Mouse (Mus musculus) layer of hippocampus, postnatal 14 days (tissue): ENCODE results near the gene Scyl1. TPM values are rescaled to one million over a fixed set of nuclear protein-coding genes. Genes with fewer than 3 reads are reported as not detected.

Experiments
- DNase-seq, 2 experiments: peaks; one replicate each; pipeline ENCODE4 v3.0.0; 2021 to 2022; ENCODE audit warnings: low spot score in 2 of 2, mixed read lengths in 1 of 2
- total RNA-seq, 2 experiments: library from RNA; stranded (reverse); gene quantifications; 2 replicates each; pipeline ENCODE4 v1.2.3; 2021

The Scyl1 gene
- total RNA-seq, 2 experiments from 2014 or later = 73.6 to 75.1 TPM

DNA sequence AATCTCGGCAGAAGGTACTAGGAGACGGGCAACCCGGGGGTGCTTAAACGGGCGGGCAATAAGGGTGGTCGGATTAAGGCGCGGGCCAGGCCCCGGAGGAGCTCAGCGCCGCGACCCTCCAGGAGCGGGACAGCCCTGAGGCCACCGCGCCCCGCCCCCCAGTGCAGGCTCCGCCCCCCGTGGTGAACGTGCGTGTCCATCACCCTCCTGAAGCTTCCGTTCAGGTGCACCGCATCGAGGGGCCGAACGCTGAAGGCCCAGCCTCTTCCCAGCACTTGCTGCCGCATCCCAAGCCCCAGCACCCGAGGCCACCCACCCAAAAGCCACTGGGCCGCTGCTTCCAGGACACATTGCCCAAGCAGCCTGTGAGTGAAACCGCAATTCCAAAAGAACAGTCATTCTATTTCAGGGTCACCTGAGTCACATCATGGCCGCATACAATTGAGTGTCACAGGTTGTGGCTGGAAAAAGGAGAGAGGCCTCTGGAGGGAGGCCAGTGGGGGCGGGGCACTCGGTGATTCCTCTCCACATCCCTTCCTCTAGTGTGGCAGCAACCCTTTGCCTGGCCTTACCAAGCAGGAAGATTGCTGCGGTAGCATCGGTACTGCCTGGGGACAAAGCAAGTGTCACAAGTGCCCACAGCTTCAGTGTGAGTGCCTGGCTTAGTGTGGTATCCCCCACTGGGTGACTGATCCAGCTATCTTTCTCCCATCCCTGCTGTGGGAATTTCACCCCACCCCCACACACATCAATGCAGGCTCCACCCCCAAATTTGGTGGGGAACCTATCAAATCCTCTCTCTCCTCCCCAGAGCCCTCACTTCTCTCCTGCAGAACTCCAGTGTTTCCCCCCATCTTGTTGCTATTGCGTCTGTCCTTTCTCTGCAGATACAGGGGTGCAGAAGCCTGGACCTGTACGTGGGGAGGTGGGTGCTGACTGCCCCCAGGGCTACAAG lies 25.2 kb downstream of the Scyl1 start:
- DNase-seq = no peak

DNA sequence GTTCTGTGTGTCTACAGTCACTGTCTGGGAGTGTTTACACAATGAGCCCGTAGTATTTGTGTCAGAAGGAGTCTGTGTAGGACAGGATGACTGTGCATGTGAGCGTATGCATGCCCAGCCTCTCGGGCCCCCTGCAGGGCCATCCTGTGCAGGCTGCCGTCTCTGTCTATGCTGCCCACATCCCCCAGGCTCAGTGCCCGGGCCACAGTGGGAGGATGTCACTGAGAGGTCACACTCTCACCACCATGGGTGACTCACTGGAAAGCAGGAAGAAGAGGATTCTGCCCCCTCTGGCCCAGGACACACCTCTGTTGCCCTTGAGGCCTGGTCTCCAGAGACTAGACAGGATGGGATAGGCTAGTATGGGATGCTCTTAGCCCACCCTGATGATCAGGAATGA lies 27.6 kb downstream of the Scyl1 start:
- DNase-seq = no peak

DNA sequence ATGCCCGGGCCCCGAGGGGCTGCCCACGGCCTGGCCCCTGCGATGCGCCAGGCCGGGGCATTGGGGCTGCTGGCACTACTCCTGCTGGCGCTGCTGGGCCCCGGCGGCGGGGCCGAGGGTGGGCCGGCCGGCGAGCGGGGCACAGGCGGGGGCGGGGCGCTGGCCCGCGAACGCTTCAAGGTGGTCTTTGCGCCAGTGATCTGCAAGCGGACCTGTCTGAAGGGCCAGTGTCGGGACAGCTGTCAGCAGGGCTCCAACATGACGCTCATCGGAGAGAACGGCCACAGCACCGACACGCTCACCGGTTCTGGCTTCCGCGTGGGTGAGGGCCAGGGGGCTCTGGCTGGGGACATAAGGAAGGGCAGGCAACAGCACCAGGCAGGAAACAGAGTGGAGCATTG lies 29.0 kb downstream of the Scyl1 start:
- no peak for DNase-seq

DNA sequence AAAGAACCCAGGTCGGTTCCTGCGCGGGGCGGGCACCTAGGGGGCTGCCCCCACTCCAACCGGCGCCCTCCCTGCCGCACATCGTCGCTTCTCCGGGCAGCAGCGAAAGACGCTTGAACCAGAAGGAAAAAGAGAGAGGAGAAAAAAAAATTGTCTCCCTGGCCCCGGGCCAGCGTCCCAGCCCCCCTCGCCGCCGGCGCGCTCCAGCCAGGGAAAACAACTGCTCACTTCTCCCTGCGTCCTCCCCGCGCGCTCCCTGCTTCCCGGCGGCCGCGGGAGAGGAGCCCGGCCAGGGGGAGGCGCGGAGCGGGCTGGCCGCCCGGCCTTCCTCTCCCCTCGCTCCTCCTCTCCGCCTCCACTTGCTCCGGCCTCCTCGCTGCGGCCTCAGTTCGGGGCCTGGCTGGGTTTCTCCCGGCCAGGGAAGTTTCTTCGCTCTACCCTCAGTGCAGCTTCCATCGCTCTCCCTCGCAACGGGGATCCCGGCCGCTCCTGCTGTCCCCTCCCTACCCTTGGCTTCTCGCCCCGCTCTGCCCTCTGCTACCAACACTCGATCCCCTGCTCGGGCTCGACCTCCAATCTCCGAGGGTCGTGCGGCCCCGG lies 29.5 kb downstream of the Scyl1 start:
- DNase-seq = peak; percentile 71 to 81

DNA sequence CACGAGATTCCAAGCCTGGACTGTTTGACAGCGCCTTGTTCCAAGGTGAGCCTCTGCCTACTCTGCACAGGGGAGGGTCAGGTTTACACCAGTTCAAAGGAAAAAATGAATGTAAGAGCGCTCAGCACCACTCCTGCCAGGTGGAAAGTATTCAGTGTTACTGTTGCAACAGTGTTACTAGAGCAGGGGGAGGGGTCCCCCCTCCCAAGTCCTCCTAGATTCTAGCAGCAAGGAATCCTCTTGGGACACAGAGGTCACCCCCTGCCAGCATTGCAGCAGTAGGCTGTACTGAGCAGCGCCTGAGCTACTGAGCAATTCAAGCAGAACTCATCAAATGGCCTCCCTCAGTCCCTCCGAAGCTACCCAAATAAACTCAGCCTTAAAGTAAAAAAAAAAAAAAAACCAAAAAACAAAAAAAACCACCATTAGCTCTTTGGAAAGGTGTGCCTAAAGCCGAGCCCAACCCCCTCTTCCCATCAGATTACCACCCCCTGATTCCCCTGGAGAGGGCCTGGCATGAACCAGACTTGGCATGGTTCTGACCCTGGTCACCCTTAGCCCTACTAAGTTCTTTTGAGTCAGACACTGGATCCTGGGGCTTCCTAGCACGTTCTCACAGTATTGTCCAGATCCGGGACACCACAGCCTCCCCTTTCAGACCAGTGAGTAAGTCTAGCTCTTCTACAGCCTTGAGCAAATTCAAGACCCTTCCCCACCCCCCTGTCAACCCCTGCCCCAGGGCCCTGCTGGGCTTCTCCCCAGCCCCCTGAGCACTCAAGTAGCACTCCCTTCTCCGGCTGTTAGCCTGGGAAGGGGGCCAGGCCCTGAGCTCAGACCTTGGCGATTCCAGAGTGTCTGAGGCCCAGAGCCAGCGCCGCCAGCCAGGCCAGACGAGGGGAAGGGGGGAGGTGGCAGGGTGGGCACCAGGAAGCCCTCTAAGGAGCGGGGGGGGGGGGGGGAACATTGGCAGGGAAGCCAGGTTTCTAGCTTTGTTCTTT lies 30.6 kb downstream of the Scyl1 start, which contains the start of gene Ltbp3:
TSS of gene Ltbp3 (plus strand) at position 585 of the 998 bp plus-strand sequence.
- DNase-seq = peak; percentile 57 to 79

DNA sequence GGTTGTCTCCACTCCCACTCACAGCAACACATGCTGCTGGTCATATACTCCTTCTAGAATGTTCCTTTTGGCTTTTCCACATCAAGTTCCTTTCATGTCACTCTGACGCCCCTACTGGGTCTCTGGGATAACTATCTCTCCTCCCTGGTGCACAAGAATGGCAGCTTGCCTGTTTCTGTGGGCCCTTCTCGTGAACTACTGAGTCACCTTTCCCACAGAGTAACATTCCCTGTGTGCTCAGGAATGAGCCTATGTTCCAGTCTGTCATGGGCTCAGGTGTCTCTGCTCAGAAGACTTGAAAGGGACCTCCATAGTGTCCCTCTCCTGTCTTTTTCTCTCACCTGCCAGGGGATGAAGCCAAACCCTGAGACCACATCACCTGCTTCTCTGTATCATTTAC lies 31.8 kb downstream of the Scyl1 start:
- DNase-seq = no peak

DNA sequence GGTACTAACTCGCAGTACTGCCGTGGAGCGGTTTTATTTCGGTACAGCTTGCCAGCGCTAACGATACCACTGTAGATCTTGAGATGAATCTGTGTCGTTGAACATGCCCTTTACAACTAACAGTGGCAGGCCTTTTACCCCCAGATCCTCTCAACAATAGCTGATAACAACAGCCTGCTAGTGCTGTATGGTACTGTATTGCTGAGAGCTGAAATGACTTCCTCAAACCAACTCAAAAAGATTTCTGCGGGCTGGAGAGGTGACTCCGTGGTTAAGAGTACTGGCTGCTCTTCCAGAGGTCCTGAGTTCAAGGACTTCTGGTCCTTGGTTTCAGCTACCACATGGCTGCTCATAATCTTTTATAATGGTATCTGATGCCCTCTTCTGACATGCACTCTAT lies 36.9 kb downstream of the Scyl1 start:
- DNase-seq = no peak

DNA sequence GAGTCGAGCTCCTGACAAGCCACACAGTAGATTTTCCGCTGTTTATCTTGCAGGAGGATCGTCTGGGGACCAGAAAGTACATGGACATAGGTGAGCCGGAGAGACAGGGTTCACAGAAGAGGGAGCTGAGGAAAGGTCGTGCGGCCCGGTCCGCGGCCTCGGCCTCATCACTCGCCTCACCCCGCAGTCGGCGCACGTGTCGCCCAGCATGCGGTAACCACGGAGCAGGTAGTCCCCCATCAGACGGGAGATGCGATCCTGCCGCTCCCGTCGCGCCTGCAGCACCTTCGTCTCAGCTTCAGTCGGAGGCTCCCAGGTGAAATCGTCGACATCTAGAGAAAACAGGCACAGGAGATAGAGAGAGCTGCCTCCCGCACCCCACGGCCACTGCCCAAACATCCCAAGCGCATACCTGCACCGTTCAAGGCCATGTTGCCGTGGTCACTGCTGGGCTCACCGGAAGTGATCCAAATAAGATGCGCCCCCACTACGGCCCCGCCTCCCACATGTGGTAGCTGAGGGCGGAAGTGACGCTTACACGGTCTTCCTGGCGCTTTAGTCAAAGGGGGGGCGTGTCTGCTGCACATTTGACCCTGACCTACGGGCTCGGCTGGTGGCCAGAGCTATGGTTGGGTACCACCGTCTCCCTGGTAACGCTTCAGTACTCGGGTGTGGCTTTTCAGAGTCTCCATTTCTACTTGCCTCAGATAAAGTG lies 39.8 kb downstream of the Scyl1 start:
- DNase-seq = peak; percentile 90 to 95

DNA sequence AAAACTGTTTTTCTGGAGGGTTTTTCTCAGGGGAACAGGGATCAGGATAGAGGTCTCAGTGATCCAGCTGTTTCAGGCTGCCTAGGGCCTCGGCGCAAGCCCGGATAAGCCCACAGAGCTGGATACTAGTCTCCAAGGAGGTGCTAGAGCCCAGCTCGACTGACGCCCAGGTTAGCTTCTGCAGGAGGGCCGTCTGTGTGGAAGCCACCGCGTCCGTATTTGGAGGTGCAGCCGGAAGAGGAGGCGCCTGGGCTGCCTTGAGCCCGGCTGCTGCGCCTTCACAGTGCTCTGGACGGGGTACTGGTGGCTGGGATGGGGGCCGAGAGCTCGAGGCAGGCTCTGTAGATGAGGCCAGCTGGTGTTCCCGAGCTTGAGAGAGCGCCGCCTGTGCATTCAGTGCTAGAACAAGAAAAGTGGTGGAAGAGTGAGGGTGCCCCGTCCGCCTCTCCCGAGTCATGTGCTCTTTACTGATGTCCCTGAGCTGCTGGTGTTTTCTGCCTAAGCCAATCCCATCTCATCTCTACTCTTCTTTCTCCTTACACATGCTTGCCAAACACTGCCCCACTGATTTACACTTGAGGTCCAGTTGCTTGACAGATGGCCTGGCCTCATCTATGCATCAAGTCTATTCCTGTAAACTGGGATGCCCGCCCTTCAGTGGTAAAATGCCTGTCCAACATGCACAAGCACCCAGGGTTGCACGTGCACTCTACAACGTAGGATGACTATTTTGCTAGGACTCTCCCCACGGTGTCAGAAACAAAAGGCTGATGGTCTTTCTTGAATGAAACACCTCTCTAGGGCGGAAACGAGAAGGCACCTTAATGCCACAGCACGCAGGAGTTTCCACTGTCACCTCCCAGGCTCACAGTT lies 40.7 kb downstream of the Scyl1 start:
- DNase-seq = no peak

DNA sequence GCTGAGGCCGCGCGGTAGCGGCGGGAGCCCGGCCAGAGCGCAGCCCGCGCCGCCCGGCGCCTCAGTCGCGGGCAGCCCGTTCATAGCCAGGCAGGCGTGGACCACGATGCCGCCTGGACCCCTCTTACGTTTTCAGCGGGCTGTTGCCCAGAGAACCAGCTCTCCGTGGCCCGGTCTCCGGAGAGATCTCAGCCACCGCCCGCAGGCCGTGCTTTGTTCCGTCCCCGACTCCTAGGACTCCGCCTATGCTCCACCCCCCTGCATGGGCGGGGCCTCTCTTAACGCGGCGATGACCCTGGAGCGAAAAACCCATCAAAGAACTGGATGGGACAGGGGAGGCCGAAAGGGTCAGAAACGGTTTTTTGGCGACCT lies 41.8 kb downstream of the Scyl1 start, which contains the start of gene Fam89b:
TSS of gene Fam89b (minus strand) at position 210 of the 372 bp plus-strand sequence.
- DNase-seq = peak; percentile 79 to 89

DNA sequence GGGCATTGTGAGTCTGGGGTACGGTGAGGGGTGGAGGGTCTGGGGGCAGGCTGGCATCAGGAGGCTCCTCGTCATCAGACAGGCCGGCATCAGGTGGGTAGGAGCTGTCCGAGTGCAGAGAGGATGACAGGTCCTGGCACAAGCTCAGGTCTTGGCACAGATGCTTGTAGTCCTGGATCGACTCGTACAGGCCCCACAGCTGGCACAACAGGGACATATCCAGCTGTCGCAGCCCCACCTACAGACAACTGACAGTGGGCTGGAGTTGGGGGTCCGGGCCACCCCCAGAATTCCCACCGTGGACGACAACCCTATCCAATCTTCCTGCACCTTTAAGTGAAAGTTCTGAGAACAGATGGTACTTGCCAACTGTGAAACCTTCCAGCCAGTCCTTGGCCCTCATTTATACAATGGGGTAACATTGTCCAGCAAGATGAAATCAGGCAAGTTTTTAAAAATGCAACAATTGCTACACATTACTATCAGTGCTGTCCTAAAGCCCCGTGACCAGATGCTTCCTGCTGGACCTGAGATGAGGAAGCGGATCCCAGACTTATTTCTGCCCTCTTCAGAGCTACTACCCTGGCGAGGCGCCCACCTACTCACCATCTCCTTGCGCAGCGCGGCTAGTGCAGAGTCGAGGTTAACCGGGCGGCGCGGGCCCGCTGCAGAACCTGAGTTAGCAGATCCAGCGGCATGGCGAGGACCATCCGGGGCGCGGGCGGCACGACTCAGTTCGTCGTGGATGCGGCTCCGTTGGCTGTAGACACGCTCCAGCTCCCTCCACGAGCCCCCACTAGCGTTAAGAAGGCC lies 42.4 kb downstream of the Scyl1 start:
- DNase-seq = peak; percentile 57 to 60

DNA sequence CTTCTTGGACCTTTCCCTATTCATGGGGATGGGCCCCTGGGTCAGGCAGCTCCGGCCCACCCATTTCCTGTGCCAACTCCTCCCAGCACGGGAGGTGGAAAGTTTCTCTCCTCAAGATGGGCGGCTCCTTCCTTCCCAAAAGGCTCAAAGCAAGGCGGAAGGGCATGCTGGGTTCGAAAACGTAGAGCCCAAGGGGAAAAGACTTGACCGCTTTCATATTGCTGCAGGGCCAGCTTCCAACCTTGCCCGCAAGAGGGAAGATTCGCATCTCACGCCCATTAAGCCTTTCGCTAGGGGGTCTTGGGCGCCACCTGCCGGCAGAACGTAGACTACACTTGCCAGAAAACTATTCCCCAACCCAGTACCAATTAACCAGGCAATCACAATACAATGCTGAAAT lies 43.5 kb downstream of the Scyl1 start:
- peak; percentile 87 to 90 for DNase-seq

DNA sequence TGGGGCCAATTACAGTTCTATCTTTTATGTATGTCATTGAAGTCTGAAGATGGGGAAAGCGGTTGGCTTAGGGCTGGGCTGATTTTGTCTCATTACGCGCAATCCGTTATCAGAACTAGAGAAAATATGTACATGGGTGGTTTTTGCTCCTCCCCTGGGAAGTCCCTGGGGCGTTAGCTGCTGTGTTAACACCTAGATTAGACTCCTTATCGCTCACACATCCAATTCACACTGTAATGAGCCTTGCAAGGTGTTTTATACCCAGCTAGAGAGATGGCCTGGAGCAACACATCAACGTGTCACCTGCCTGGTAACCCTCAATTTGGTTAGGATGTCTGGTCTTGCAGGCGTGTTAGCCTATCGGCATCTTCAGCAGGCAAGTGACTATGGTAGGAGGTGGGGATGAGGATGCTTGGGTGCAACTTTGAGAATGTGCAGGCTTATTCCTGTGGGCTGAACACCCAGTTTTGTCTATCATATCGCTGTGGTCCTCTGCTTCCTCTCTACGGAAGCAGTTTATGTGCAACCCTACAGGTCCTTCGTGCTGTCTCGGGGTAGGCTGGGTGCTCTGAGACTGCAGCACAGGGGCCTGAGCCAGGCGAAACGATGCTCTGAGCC lies 44.1 kb downstream of the Scyl1 start:
- no peak for DNase-seq

DNA sequence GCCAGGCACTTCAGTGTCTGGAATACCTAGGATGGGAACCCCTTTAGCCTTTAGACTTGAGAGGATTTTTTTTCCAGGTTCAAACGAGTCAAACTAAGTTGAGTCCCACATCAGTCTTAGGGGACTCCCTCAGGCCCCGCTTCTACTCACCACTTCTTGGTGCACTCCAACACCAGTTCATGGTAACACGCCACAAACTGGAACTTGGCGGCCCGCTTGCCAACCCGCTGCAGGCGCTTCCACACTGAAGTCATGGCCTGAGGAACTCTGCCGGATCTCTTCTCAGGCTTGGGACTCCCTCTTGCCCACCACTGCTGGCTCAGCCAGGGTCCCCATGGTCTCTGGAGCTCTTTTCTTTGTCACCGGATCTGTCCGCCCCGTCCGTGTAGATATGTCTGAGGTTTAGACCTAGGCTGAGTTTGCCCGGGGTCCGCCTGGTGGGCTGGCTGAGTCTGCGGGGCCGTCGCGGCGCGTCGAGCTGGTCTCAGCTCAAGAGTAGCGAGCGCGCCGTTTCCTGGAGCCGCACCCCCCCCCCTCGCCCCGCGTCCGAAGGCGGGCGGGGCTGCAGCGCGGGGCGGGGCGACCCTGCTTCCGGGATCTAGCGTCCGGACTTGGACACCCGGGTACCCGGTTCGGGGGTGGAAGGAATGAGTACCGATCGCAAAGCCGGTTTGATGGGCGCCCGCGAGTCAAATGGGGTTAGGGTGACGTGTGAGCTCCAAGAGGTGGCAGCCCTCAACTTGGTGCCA lies 45.3 kb downstream of the Scyl1 start, which contains the start of gene Ehbp1l1:
TSS of gene Ehbp1l1 (minus strand) at position 551 of the 749 bp plus-strand sequence.
- no peak for DNase-seq

DNA sequence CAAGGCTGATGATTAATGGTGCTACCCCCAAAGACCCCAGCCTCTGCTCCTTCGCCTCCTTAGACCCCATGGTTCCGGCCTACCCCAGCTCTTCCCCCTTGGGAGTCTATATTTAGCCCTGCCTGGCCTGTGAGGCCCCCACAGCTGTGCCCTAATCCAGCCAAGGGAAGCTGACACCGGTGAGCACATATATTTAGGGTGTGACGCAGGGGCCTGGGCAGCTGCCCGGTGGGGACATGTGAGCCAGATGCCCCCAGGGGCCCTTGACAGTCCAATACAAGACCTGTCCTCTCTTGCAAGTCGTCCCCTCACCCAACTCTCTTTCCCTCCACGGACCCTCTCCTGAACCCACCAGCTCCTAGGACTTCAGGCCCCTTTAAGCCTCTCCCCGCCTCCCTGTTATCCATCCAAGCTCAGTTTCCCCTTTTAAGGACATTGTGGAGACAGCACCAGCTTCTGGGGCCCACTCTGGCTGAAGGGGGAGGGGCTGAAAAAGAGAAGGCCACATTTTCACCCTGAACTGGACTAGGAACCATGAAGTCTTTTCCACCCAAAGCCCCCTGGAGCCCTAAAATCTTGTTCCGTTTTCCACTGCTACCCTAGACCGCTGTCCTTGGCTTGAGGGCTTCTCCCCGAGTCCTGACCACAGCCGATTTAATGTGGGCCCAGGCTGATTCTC lies 46.1 kb downstream of the Scyl1 start:
- DNase-seq = no peak

DNA sequence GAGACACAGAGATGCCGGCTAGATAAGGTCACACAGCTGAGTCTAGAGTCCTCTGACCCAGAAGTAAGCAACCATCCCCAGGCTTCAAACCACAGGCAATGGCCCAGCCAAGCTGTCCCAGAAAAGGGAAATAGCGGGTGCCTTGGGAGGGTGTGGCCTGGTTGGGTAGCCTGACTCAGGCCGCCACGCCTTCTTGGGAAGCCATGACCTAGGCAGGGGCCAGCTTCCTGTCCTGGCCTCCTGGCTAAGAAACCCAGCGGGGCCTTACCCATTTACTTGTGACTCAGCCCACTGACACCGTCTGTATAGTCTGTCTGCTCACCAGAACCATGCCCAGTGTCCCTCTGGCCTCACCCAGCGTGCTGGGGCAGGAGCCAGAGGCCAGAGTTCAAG lies 46.7 kb downstream of the Scyl1 start:
- DNase-seq = no peak
